Mouse (Mus musculus): Measurements from ENCODE around the gene Slc12a4. TPM values are rescaled to one million over a fixed set of nuclear protein-coding genes. Genes with fewer than 3 reads are reported as not detected.

The Slc12a4 gene
- total and polyA plus RNA-seq, 3 experiments = 4.4 to 8.7 (median 6.6) TPM

GRCm38 (mm10) chr8:105979325-105979724, 13.4 kb upstream of the Slc12a4 start, which contains the start of gene Dpep3:
Dpep3 (minus strand) TSS chr8:105979429.
- Histone ChIP-seq H3K4me3 (ENCODE audit: low read depth, low read length) (no peak within 1 kb of the TSS), H3K36me3 (replicated peaks) (no peaks in the 10 kb centered on the region), H3K9me3 (replicated peaks) (no peaks in the 10 kb centered on the region; the same call in 1 of the 2 replicates), H3K4me1 (ENCODE audit: insufficient read depth, low read depth, low read length) (peaks cover 9% of the 10 kb centered on the region), H3K27me3 (ENCODE audit: insufficient read depth, low read length) (peaks cover 29% of the 10 kb centered on the region)
- ATAC-seq (ENCODE audit: extremely low read depth, insufficient number of reproducible peaks, low FRiP score, poor library complexity, severe bottlenecking) (no peak), DNase-seq (ENCODE audit: low spot score) (no peak)
- TF ChIP-seq GATA1 (IDR thresholded peaks at IDR 0.05; ENCODE audit: borderline replicate concordance, low read length) = no peak
- no peak for TF ChIP-seq GATA2 (IDR thresholded peaks at IDR 0.05; ENCODE audit: borderline replicate concordance, low read depth, low read length)
- TF ChIP-seq POLR2AphosphoS5 (IDR thresholded peaks at IDR 0.05; ENCODE audit: insufficient replicate concordance, low read depth, low read length) = no peak

DNA sequence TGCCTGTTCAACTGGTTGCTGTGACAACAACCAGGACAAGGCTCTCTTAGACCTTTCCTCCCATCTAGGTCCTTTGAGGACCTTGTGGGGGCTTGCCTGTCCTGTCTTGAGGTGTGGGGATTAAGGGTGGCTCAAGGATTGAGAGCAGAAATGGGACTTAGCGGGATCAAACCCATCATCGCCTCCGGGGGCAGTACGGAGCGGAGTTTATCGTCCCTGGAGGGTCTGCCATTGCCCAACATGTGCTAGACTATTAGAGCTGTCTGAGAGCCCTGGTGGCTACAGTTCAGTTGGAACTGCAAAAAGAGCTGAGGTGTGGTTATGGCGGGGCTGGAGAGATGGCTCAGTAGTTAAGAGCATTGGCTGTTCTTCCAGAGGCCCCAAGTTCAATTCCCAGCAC, 9.5 kb upstream of the Slc12a4 start:
- no peaks in the 10 kb centered on the region for H3K36me3 ChIP-seq (replicated peaks)
- DNase-seq (ENCODE audit: low spot score) = no peak
- ATAC-seq (ENCODE audit: extremely low read depth, insufficient number of reproducible peaks, low FRiP score, poor library complexity, severe bottlenecking) = no peak
- H3K9me3 ChIP-seq (replicated peaks) = no peaks in the 10 kb centered on the region; the same call in 1 of the 2 replicates
- H3K4me1 ChIP-seq (ENCODE audit: insufficient read depth, low read depth, low read length) = peaks cover 4% of the 10 kb centered on the region
- TF ChIP-seq CTCF (IDR thresholded peaks at IDR 0.05; ENCODE audit: low read depth, low read length) (no peak), GATA1 (IDR thresholded peaks at IDR 0.05; ENCODE audit: borderline replicate concordance, low read length) (no peak), GATA2 (IDR thresholded peaks at IDR 0.05; ENCODE audit: borderline replicate concordance, low read depth, low read length) (no peak), TAL1 (conservative IDR thresholded peaks at IDR 0.05; ENCODE audit: low read depth, low read length) (no peak), POLR2AphosphoS5 (IDR thresholded peaks at IDR 0.05; ENCODE audit: insufficient replicate concordance, low read depth, low read length) (no peak)
- no peak overlapping the region for H3K4me3 ChIP-seq (ENCODE audit: low read depth, low read length)
- peaks cover 19% of the 10 kb centered on the region for H3K27me3 ChIP-seq (ENCODE audit: insufficient read depth, low read length)

GRCm38 (mm10) chr8:105971019-105971720, 5.3 kb upstream of the Slc12a4 start:
- ATAC-seq (ENCODE audit: extremely low read depth, insufficient number of reproducible peaks, low FRiP score, poor library complexity, severe bottlenecking) (no peak), DNase-seq (ENCODE audit: low spot score) (no peak)
- H3K27me3 ChIP-seq (ENCODE audit: insufficient read depth, low read length) = peaks cover 9% of the 10 kb centered on the region; the same call in 1 of the 2 replicates
- peaks cover 11% of the 10 kb centered on the region for H3K4me1 ChIP-seq (ENCODE audit: insufficient read depth, low read depth, low read length)
- H3K4me3 ChIP-seq (ENCODE audit: low read depth, low read length) = no peak overlapping the region
- H3K36me3 ChIP-seq (replicated peaks) = no peaks in the 10 kb centered on the region
- H3K9me3 ChIP-seq (replicated peaks) = no peaks in the 10 kb centered on the region
- TF ChIP-seq GATA1 (IDR thresholded peaks at IDR 0.05; ENCODE audit: borderline replicate concordance, low read length) (no peak), POLR2AphosphoS5 (IDR thresholded peaks at IDR 0.05; ENCODE audit: insufficient replicate concordance, low read depth, low read length) (no peak), TAL1 (conservative IDR thresholded peaks at IDR 0.05; ENCODE audit: low read depth, low read length) (no peak), CTCF (IDR thresholded peaks at IDR 0.05; ENCODE audit: low read depth, low read length) (no peak), GATA2 (IDR thresholded peaks at IDR 0.05; ENCODE audit: borderline replicate concordance, low read depth, low read length) (no peak)

GRCm38 (mm10) chr8:105969367-105969766, 3.5 kb upstream of the Slc12a4 start:
- peaks cover 3% of the 10 kb centered on the region; the same call in 1 of the 2 replicates for H3K27me3 ChIP-seq (ENCODE audit: insufficient read depth, low read length)
- H3K36me3 ChIP-seq (replicated peaks) = peaks cover 4% of the 10 kb centered on the region
- H3K4me3 ChIP-seq (ENCODE audit: low read depth, low read length) = no peak overlapping the region
- ATAC-seq (ENCODE audit: extremely low read depth, insufficient number of reproducible peaks, low FRiP score, poor library complexity, severe bottlenecking) = no peak
- peaks cover 27% of the 10 kb centered on the region for H3K4me1 ChIP-seq (ENCODE audit: insufficient read depth, low read depth, low read length)
- TF ChIP-seq GATA2 (IDR thresholded peaks at IDR 0.05; ENCODE audit: borderline replicate concordance, low read depth, low read length) (no peak), POLR2AphosphoS5 (IDR thresholded peaks at IDR 0.05; ENCODE audit: insufficient replicate concordance, low read depth, low read length) (no peak), GATA1 (IDR thresholded peaks at IDR 0.05; ENCODE audit: borderline replicate concordance, low read length) (no peak), CTCF (IDR thresholded peaks at IDR 0.05; ENCODE audit: low read depth, low read length) (no peak), TAL1 (conservative IDR thresholded peaks at IDR 0.05; ENCODE audit: low read depth, low read length) (no peak)
- DNase-seq (ENCODE audit: low spot score) = no peak
- no peaks in the 10 kb centered on the region for H3K9me3 ChIP-seq (replicated peaks)

DNA sequence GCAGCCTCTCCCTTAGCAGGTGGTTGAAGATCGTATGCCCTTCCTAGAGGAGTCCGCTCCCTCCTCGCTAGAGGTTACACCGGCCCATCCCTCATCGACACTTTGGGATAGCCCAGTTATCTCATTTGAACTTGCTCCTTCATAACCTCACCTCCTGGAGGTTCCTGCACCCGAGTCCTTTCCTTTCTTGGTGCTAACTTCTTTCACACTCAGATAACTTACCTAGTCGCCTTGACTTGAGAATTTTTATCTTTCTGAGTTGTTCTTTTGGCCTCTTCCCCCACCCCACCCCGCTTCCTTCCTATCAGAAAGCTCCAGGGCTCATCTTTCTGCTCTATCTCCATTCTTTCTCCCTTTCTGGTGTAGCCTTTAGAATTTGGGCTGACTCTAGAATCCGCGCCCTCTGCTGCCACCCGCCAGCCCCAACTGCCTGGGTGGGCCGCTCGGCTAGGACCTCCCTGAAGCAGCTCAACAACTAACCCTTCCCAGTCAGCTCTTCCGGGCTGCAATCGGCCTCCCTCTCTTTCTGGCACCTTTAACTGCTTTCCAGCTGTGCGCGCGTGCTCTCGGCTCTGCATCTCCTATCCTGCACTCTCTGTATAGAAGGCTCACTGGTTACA, 905 bp upstream of the Slc12a4 start:
- peak overlapping the region; percentile 96; the same call in 1 of the 2 replicates for H3K4me3 ChIP-seq (ENCODE audit: low read depth, low read length)
- TF ChIP-seq GATA2 (IDR thresholded peaks at IDR 0.05; ENCODE audit: borderline replicate concordance, low read depth, low read length) (no peak), TAL1 (conservative IDR thresholded peaks at IDR 0.05; ENCODE audit: low read depth, low read length) (no peak), GATA1 (IDR thresholded peaks at IDR 0.05; ENCODE audit: borderline replicate concordance, low read length) (no peak), POLR2AphosphoS5 (IDR thresholded peaks at IDR 0.05; ENCODE audit: insufficient replicate concordance, low read depth, low read length) (no peak), CTCF (IDR thresholded peaks at IDR 0.05; ENCODE audit: low read depth, low read length) (no peak)
- H3K4me1 ChIP-seq (ENCODE audit: insufficient read depth, low read depth, low read length) = peaks cover 41% of the 10 kb centered on the region

GRCm38 (mm10) chr8:105965266-105965904, 512 bp downstream of the Slc12a4 start:
- DNase-seq (ENCODE audit: low spot score) (peak; percentile 66), ATAC-seq (ENCODE audit: extremely low read depth, insufficient number of reproducible peaks, low FRiP score, poor library complexity, severe bottlenecking) (no peak)
- no peaks in the 10 kb centered on the region for H3K9me3 ChIP-seq (replicated peaks)
- peak overlapping the region; percentile 96 for H3K4me3 ChIP-seq (ENCODE audit: low read depth, low read length)
- H3K4me1 ChIP-seq (ENCODE audit: insufficient read depth, low read depth, low read length) = peaks cover 48% of the 10 kb centered on the region
- TF ChIP-seq GATA2 (IDR thresholded peaks at IDR 0.05; ENCODE audit: borderline replicate concordance, low read depth, low read length) (no peak), POLR2AphosphoS5 (IDR thresholded peaks at IDR 0.05; ENCODE audit: insufficient replicate concordance, low read depth, low read length) (no peak), TAL1 (conservative IDR thresholded peaks at IDR 0.05; ENCODE audit: low read depth, low read length) (no peak), GATA1 (IDR thresholded peaks at IDR 0.05; ENCODE audit: borderline replicate concordance, low read length) (no peak), CTCF (IDR thresholded peaks at IDR 0.05; ENCODE audit: low read depth, low read length) (no peak)
- H3K27me3 ChIP-seq (ENCODE audit: insufficient read depth, low read length) = no peaks in the 10 kb centered on the region
- H3K36me3 ChIP-seq (replicated peaks) = peaks cover 37% of the 10 kb centered on the region

More for the DNA sequence above, 905 bp upstream of the Slc12a4 start:
- Histone ChIP-seq H3K36me3 (replicated peaks) (peaks cover 25% of the 10 kb centered on the region), H3K9me3 (replicated peaks) (no peaks in the 10 kb centered on the region), H3K27me3 (ENCODE audit: insufficient read depth, low read length) (no peaks in the 10 kb centered on the region)
- ATAC-seq (ENCODE audit: extremely low read depth, insufficient number of reproducible peaks, low FRiP score, poor library complexity, severe bottlenecking) (peak; percentile 40), DNase-seq (ENCODE audit: low spot score) (peak; percentile 45)
